Mouse (Mus musculus): ENCODE measurements at regions not wholly inside any gene's neighbourhood (a gene's known extent, or its start where the extent isn't known, plus 50 kb on each side); places are given as distances from the start of the nearest gene placed in this dataset.
"Not testable (repeated sequence)": the region's sequence is repeated elsewhere in the genome, so short reads cannot be mapped to it uniquely, and the experiment has no call there.

DNA sequence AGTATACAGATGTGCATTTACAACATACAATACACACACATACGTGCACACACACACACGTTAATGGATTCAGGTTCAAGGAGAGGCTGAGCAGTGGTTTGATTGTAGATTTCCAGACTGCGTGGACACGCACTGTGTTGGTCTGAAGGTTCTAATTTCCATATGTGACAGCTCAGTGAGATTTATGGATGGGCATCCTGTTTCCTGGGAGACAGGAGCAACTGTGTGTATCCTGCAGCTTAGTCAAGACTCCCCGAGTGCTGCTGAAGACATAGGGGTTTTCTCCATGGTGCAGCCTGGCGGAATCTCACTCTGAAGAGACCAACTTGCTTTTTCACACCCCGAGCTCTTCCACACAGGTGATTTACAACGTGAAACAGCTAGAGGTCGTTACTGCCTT, 119.3 kb upstream of the Foxk1 start:
- no peak for ATAC-seq (ENCODE audit: poor library complexity, severe bottlenecking)

DNA sequence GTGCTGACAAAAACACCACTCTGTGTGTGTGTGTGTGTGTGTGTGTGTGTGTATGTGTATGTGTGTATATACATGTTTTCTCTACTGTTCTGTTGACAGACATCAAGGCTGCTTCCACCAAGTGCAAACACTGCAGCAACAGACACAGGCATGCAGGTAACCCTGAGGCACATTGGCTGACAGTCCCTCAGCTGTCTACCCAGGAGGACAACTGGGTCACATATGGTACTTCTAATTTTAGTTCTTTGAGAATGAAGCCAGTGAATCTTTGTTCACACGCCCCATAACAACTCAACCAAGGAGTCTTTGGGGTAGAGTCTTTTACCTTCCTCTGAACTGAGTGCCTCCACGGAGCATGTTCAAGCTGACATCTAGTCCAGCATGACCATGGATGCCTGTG, 113.3 kb upstream of the Foxk1 start:
- no peak for ATAC-seq (ENCODE audit: poor library complexity, severe bottlenecking)

DNA sequence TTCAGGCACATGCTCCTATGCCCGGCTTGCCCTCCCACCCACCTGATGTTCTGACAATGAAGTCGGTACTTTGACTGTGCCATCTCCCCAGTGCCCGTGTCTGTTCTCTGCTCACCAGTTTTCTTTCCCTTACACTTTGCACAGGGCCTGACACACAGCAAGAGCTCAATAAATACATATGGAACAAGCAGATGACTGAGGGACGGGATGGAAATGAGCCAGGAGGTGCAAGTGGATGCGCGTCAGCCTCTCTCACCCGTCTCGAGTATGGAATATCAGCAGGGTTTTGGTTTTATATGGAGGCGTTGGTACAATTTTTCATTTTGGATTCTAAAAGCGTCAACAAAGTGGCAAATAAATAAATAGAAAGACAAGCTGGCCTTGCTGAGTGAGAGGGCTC, 109.8 kb upstream of the Foxk1 start:
- ATAC-seq (ENCODE audit: poor library complexity, severe bottlenecking) = no peak

DNA sequence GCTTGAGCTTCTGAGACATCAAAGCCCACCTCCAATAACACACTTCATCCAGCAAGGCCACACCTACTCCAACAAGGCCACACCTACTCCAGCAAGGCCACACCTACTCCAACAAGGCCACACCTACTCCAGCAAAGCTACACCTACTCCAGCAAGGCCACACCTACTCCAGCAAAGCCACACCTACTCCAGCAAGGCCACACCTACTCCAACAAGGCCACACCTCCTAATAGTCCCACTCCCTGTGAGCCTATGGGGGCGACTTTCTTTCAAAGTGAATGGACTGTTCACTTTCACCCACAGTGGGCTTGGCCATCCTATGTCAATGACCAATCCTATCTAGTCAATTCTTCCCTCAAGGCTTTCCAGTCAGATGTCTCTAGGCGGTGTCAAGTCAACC, 104.9 kb upstream of the Foxk1 start:
- not testable (repeated sequence) for ATAC-seq (ENCODE audit: poor library complexity, severe bottlenecking)

DNA sequence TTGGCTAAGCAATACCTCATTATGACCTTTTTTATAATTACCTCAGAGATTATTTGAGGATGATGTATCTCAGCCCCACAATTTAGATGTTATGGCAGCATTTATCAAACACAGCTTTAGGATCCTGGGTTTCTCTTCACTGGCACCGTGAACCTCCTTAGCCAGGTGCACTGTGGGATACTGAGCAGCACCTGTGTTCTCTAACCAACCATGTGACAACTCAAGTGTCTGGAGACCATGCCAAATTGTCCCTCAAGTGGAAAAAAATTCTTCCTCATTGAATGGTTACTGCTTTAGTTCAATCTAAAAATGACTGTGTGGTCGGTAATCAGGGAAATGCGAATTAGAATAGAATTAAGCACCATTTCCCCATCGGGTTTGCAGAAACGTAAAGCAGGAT, 101.7 kb upstream of the Foxk1 start:
- no peak for ATAC-seq (ENCODE audit: poor library complexity, severe bottlenecking)

DNA sequence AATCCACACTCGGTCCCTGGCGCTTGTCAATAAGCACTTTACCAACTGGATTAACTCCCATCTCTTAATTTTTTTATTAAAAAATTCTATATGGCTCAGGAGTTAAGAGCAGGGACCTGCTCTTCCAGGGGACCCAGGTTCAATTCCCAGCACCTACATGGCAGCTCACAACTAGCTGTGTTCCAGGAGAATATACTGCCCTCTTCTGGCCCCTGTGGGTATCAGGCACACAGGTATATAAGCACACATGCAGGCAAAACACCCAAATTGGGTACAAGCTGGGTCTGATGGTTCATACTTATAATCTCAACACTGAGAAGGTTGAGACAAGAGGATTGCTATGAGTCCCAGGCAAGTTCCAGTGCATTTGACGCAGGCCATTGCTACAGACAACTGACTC, 92.8 kb upstream of the Foxk1 start:
- ATAC-seq (ENCODE audit: poor library complexity, severe bottlenecking) = no peak

DNA sequence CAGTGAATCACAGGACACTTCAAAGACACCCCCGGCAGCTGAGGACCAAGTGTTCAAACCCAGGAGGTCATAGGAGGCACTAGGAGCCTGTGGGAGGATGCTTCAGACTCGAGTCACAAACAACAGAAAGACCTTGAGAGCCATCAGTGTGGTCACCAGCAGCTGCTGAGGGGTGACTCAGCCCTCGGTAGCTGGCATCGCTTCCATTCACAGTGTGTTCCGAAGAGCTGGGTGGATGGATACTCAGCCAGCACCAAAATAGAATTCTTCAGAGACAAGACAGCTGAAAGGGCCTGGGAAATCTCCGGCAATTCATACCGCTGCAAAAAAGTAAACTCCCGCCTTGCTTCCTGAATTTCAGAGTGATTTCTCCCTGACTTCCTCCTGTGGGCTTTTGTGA, 87.4 kb upstream of the Foxk1 start:
- ATAC-seq (ENCODE audit: poor library complexity, severe bottlenecking) = no peak

DNA sequence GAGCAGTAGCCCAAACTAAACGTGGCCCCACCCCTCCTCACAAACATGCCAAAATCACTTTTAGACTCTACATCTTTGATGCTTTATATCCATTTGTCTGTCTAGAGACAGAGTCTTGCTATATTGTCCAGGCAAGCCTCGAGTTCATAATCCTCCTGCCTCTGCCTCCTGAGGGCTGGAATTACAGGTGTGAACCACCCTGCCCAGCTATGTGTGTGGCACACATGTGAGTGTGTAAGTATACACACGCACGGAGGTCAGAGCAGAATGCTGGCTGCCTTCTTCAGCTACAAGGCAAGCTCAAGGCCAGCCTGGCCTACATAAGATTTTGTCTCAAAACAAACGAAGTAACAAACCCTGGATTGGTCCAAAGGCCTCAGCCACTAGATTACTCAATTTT, 86.8 kb upstream of the Foxk1 start:
- ATAC-seq (ENCODE audit: poor library complexity, severe bottlenecking) = no peak

DNA sequence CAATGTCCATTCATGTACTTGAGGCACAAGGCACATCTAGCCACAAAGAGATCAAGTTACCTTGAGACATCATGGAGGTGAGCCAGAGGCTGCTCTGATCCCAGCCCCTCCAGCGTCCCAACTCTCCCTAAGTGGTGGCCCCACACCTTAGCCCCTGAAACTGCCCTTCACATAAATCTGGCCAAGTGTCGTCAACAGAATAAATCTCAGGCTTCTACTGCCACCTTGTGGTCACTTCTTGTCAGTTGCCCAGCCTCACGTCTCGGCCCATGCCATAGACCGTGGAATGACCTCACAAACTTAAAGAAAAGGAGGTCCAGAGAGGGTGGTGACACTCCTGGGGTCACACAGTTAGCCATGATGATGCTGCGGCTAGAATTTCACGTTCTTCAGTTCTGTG, 82.0 kb upstream of the Foxk1 start:
- peak; percentile 87 for ATAC-seq (ENCODE audit: poor library complexity, severe bottlenecking)

DNA sequence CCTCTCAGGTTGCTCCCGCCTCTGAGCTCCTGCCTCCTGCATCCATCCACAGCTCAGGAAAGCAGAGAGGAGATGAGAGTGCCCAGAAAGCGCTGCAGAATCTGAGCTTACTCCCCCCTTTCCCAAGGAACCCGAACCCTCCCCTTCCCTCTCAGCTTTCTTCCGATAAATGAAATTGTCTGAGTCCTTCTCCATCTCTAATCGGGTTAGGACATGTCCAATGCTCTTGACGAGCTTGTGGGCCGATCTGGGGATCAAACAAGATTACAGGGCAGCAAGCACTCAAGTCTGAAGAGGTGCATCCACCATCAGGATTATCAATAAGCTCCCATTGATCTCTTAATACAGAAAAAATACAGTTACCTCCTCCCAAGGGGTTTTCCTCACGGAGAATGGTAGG, 80.0 kb upstream of the Foxk1 start:
- no peak for ATAC-seq (ENCODE audit: poor library complexity, severe bottlenecking)

DNA sequence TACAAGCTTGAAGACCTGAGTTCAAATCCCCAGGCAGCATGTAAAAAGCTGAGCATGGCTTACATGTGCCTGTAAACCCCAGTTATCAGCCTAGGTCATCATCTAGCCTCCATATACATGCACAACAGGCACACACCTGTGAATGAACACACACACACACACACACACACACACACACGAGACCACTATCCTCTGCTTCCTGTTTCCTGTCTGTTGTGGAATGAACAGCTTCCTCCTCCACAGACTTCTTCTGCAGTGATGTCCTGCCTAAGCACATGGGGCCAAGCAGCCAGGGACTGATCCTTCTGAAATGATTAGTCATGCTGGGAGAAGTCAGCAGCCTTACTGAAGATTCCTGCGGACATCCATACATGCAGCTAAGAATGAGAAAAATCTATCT, 76.4 kb upstream of the Foxk1 start:
- peak; percentile 45 for ATAC-seq (ENCODE audit: poor library complexity, severe bottlenecking)

DNA sequence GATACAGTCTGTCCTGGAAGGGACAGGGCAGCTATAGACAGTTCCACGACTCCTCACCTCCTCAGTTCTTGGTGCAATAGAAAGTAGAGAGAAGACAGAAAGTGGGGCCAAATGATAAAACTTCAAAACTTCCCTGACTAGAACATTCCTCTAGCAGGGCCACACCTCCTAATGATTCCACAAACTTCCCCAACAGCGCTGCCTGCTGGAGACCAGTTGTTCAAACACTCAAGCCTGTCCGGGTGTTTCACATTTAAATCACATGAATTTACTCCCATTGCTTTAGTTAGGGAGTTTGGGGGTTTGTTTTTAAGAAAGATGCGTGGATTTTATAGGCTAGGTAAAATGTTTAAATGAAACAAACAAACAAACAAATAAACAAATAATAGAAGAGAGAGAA, 75.7 kb upstream of the Foxk1 start:
- ATAC-seq (ENCODE audit: poor library complexity, severe bottlenecking) = no peak

DNA sequence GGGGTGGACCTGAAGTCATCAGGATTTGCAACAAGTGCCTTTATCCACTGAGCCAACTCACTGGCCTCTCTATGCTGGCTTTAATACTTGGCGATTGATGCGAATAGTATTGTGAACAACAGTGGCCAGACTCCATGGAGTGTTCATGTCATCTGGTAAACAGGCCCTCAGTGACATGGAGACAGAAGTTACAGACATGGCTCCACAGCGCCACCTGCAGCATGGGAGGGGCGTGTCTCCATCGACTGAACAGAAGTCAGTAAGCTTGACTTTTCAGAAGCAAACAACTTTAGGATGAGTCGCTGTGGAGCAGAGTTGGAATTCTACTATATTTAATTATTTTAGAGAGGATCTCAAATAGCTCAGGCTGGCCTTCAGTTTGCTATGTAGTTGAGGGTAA, 74.0 kb upstream of the Foxk1 start:
- peak; percentile 27; the same call in 1 of the 2 replicates for ATAC-seq (ENCODE audit: poor library complexity, severe bottlenecking)

DNA sequence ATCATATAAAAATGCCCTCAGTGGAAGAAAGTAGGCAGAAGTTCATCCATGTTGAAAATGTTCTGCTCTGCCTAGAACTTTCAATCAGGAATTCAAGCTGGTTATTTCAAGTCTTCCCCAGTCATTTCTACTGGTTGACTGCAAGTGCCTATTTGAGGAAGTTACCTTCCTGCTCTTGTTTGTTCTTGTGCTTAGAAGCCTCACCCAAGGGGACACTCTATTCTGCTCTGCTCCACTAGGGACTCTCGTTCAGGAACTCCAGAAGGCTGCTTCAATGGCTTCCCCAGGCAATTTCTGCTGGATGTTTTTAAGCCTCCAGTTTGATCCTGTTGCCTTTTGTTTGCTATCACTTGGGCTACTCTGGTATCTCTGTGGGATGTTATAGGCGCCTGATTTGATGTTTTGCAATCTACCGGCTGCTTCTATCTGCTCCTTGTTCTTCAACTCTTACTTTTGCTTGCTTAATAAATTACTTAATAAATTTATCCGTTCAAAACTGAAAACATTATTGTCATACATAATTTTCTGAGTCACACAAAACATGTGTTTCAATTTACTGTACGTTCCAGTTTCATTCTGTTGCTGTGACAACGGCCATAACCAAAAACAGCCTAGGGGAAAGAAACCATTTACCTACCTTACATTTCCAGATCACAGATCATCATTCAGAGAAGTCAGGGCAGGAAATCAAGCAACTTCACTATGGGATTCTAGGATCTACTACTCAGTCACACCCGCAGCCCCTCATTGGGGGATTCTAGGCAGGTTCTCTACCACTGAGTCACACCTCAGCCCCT, 71.4 kb upstream of the Foxk1 start:
- ATAC-seq (ENCODE audit: poor library complexity, severe bottlenecking) = peak; percentile 43; the same call in 1 of the 2 replicates

DNA sequence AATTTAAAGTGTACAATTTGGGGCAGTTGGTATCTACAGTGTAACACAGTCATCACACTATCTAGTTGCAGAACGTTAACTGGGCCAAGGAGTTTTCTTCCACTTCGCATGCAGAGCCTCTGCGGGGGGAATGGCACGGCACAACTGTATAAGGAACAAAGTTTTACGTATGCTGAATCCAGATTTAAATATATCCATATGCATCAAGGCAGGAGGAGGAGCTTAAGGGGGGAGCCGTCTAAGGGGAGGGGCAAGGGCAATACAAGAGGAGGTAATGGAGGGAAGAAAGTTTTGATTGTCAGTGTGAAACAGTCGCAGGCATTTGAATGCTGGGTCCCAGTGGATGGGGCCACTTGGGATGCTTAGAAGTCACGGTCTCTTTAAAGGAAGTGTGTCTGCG, 68.6 kb upstream of the Foxk1 start:
- ATAC-seq (ENCODE audit: poor library complexity, severe bottlenecking) = no peak

DNA sequence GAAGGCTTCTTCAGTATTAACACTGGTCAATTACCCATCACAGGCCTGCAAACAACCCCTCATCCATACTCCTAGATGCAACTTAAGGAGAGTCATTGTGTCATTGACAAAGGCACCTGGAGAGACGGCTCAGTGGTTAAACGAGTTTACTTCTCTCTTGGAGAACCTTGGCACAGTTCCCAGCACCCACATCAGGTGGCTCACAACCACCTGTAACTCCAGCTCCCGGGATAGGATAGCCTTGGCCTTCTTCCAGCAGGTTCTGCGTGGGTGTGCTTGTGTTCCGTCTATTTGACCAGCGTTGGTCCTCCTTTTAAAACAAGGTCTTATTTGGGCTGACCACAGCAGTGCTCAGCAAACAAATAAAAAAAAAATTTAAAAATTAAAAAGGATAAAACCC, 63.9 kb upstream of the Foxk1 start:
- ATAC-seq (ENCODE audit: poor library complexity, severe bottlenecking) = no peak

DNA sequence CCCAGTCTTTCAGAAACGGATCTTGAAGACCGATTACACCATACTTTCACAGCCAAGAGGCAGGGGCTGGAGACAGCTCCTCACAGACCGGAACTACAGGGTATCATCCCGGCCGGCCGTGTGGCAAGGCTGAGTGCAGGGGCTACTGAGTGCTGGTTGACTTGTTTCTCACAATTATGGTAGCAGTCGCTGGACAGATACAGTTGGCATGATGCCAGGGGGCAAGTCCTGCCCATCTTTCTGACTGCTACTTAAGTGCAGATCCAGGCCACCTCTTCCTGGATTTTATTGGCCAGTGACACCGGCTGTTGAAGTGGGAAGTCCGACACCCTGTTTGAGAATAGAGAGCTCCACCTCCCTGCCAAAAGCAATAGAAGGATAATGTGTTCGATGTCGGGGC, 63.2 kb upstream of the Foxk1 start:
- ATAC-seq (ENCODE audit: poor library complexity, severe bottlenecking) = no peak

DNA sequence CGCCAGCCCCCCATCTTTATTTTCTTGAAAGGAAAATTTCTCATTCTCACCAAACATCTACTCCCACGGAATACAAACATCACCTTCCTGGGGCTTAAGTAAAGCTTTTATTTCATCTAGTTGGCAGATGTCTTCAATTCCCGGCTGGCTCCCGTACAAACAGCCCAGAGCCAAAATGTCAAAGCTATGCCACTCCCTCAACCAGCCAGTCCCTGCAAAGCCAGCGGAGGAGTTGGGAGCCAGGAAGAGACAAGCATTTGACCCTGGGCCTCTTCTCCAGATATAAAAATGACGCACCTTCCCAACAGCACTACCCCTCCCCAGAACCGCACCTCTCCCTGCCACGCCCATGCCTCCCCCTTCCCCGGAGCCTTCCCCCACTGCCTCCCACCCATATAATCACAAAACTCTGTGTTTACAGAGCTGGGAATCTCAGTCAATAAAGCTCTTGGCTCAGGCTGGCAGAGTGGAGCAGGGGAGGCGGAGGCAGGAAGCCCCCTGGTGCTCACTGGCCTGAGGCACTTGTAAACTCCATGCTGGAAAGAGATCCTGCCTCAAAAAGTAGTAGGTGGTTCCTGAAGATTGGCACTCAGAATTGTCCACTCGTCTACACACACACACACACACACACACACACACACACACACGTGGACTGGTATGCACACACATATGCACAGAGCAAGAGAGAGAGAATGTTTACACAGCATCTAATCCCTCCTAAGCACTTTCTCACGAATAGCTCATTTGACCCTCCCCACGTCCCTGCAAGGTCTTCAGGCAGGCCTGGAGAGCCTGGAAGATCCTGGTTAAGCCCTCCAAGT, 60.9 kb upstream of the Foxk1 start:
- ATAC-seq (ENCODE audit: poor library complexity, severe bottlenecking) = no peak

DNA sequence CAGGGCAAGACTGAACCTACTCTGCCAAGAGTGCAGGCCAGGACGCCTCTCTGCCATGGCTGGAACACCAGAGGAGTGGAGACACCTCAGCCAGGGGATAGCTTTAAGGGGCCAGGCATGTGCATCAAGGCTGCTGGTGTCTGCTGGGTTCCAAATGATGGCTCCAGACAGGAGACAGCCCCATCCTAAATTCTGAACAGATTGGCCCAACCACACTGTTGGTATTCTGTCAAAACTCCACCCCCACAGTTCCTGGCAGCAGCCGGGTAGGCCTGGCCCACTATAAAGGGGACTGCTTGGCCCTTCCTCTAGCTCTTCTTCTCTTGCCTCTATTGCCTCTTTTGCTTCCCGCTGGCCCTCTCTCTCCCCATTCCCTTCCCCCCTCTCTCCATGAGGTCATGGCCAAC, 60.3 kb upstream of the Foxk1 start:
- no peak for ATAC-seq (ENCODE audit: poor library complexity, severe bottlenecking)

DNA sequence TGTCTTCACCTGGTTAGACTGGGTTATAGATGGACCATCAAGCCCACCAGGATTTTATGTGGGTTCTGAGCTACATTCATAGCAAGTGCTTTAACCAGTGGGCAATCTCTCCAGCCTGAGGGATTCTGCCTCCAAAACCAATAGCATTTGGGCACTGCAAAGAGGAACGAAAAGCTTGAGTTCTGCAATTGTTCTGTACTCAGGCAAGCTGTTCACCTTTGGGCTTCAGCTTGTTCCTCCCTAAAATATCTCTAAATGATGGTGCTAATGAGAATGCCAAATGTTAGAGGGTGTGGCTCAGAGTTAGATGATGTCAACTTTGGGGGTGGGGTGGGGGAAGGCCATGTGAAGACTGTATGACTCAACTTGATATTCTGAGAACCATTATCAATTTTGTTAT, 54.8 kb upstream of the Foxk1 start:
- no peak for ATAC-seq (ENCODE audit: poor library complexity, severe bottlenecking)

DNA sequence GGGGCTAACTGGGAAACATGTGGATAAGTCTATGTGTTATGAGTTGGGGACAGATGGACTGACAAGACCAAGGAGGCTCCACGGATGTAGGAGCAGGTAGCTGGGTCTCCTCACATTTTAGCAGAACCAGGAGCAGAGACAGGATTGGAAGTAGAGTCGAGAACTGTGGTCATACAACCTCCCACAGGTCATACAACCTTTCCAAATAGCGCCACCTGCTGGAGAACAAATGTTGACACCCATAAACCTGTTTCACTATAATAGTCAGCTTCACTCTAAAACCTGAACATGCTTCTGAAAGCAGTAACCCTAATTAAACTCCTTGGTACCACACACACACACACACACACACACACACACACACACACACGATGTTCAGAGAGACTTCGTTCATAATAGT, 50.7 kb upstream of the Foxk1 start:
- ATAC-seq (ENCODE audit: poor library complexity, severe bottlenecking) = 0 out of 2 replicates have a peak, but pooled peaks have one; percentile 47

Measured in megakaryocyte, adult 5-6 weeks (primary cell).